Mouse (Mus musculus) MEL-GATA-1-ER (cell line): ENCODE results near the gene Ahnak2.
A peak's percentile ranks its signal among the peaks of the same experiment; 100 is the strongest.

Experiments
- DNase-seq: peaks from one replicate; pipeline ENCODE4 v3.0.0-alpha.2; 2012; ENCODE audit warnings: low read depth; ENCODE audit errors: extremely low read depth

Gene Ahnak2

DNA sequence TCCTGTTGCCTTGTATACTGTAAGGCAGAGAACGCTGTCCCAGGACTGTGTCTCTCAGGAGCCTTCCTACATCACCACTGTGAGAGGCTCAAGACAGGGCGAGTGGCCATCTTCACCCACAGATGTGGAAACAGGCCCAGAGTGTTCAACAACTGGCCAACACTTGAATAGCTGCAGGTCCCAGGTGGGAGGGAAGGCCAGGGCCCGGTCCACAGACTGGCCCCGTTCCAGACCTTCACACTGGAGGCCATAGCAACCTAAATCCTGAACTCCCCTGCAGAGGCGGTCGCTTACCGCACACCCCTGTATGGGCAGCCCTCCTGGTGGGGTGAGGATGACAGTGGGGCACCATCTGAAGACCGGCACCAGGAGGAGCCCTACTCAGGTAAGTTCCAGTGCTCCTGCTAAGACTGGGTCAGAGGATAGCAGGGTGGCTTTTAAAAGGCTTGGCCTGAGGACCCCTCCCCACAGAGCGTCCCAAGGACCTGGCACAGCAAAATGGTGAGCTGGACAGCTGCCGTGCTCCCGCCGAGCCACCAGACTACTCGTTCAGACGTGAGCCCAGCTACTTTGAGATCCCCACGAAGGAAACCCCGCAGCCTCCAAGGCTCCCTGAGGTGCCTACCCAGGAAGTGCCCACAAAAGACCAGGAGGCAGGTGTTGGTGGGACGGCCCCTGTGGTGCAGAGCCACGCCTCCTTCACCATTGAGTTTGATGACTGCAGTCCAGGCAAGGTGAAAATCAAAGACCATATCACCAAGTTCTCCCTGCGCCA is 67.4 kb downstream of the Ahnak2 start:
- no peak for DNase-seq

DNA sequence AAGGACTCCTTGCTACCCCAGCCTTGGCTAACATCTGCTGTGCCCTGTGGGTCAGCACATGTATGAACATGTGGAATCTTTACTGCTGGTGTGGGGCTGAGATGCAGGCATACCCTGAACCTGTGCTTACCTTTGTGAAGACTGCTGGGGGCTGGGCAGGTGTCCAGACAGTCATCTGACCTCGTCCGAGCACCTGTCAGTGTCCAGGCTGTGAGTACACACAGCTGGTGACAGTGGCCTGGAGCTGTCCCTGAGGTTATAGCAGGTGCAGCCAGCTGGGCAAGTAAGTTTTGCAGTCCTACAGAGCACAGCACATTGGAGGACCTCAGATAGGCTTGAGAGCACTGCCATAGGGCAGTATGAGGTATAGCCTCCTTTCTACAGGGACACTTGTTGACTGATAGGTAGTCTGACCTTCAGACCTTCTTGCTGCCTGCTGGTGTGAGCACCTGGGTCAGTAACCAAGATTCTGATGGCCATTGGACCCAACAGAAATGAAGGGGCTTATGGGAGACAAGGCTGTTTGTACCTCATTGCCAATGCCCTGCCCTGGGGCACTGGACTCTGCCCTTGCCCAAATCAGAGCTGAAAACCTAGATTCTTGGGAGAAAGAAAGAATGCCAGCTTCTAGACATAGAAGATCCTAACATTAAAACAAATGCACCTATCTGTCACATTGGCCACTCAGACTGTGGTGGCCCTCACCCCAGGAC is 68.2 kb downstream of the Ahnak2 start:
- DNase-seq = no peak

DNA sequence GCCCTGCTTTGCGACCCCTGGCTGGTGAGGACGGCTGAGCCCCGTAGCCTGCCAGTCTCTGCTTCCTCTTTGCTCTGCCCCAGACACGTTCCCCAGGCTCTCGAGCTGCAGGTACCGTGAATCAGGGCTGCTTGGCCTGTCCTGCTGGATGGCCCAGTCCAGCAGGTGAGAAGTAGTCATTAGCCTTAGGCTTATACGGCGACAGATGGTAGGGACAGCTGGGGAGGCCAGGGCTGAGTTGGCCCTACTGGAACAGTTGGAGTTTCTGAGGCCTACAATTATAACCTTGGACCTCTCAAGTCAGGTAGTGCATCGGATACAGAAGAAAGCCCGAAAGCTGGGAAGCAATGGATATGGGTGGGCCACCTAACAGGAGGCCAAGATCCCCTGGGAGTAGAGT is 69.9 kb downstream of the Ahnak2 start:
- DNase-seq = no peak

DNA sequence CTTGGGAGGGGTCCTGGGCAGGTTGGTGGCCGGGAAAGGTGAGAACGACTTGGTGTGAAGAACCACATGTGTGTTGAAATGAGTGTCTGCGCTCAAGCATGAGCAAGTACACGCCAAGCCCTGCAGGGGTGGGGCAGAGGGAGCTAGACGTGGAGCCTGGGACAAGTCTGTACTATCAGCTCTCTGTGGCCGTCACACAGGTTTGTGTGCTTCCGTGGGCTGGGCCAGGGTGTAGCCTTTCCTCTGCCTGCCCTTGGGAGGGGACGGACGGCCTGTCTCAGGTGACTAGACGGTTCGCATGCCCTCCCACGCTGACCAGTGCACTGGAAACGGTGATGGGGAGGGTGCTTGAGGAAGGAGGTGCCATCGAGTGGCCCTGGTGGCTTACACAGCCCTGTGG is 71.6 kb downstream of the Ahnak2 start:
- no peak for DNase-seq

DNA sequence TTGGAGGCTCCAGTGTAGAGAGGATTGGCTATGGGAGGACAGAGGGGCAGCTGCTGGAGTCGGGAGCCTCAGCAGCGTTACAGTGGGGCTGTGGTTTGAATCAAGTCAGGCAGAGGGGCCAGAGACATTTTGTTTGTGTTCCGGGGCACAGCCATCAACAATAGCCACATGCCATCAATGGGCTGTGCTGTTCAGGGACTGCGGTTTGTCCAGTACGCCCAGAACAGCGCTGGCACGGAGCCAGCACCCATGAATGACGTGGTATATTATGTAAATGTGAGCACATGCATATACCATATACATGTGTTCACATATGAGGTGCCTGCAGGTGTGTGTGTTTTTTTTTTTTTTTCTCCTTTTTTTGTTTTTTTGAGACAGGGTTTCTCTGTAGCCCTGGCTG is 74.7 kb downstream of the Ahnak2 start:
- no peak for DNase-seq

DNA sequence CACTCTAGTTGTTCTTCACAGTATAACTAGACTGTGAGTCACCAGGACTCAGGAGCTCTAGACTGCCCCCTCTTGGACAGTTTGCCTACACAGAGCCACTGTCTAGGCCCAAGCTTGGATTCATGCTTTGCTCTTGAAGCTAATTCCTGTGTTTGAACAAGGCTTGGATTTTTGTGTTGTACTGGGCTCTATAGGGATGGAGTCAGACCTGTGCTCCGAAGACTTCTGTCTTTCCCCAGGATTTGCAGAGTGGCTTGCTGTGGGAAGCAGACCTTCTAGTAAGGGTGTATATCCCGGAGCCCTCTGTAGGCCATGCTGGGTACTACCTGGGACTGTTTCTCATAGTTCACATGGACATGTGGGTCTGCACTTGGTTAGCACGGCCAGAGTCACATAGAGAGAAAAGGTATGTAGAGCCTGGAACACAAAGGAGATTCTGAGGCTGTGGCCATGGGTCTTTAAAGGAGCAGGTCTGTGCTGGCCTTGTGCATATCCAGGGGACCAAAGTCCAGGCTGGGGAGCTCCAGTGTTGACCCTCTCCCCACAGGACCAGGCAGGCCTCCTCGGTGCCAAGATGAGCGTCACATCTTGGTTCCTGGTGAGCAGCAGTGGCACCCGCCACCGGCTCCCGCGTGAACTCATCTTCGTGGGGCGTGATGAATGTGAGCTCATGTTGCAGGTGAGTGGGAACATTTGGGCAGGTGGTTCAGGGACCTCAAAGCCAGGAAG is 78.2 kb downstream of the Ahnak2 start:
- peak; percentile 94 for DNase-seq

DNA sequence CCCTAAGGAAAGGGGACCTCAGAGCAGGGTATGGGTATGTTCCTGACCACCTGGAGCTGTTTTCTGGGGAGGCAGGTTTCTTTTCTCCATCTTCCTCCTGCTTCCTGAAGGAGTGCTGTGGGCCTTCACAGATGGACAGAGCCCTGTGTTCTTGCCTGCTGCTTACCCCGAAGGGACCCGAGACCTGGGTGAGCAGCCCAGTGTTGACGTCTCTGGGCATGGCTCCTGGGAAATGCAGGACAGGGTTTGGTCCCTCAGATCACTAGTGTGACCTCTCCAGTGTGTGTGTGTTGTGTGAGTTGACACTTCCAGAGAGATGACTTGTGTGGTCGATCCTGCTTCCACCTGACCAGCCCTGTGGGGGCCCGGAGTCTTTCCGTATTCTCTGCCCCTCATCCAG is 79.0 kb downstream of the Ahnak2 start:
- DNase-seq = no peak

DNA sequence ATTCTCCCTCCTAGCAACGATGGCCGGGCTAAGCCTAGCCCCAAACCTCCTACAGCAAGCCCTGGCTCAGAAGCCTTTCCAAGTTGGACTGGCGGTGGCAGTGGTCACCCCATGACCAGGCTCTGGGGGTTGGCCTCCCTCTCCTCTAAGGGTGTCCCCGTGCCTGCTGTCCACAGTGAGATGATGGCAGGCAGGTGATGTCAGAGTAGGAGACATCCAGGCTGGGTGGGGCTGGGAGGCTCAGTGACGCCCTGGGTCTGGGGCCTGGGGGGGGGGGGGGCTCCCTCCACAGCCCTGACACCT is 79.5 kb downstream of the Ahnak2 start:
- DNase-seq = no peak

DNA sequence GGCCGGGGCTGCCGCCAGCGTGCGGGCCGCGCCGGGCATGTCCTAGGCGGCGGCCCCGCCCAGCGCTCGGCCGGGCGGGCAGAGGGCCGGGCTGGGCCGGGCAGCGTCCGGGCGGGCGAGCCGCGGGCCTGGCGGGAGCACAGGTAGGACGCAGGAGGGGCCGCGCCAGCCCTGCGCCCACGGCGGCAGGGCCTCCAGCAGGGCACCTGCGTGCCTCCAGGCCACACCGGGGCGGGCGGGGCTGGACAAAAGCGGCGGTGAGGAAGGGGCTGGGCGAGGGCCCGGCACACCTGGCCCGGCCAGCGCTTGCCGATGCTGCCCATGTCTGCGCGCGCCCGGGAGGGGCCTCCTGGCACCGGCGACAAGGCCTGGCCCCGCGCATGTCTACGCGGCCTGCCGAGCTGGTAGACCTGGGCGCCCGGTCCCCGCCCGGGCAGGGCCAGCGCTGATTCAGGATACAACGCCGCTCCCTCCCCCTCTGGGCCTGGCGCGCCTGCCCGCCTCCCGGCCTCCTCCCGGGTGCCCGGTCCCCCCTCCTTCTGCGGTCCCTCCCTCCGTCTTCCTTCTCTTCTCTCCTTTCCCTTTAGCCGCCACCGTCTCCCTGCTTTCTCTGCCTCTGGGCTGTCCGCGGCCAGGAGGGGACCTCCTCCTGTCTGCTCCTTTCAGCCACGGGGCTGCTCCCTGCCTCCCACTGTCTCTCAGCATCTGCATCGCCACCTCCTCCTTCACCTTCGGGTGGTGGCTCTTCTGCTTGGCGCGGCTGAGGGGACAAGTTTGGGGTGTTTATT is 80.0 kb downstream of the Ahnak2 start:
- DNase-seq = no peak
